Comparison of ENCODE assay signal across 28 mouse cellular contexts in genomic region chr2:27200586-27200985, GRCm38 (mm10). TPM values are rescaled to one million over a fixed set of nuclear protein-coding genes. Genes with fewer than 3 reads are reported as not detected.
DNase-seq lines count a peak whose midpoint lies in the region; ATAC-seq and TF ChIP-seq lines count a peak whose summit lies in the region.
"Had no signal": no experiment of that assay in that cellular context is flagged by ENCODE, and none has a peak within 500 bp of the region (broad histone marks: within the 10 kb centered on the region; RNA-seq: fewer than 3 reads in every experiment).

No protein-coding gene starts in this region.

- H3K27ac ChIP-seq in heart, embryonic 13.5 days (replicated peaks): peak overlapping the region; percentile 96
- 0 out of 2 replicates have a peak overlapping the region, but pooled peaks have one; percentile 18 for H3K27ac ChIP-seq in layer of hippocampus, adult 2 months
- H3K27ac ChIP-seq in lung, embryonic 16.5 days (ENCODE audit: low read length): peak overlapping the region; percentile 80
- H3K27ac ChIP-seq: forebrain, embryonic 10.5 days; hindbrain, embryonic 10.5 days; liver, embryonic 13.5 days; midbrain, embryonic 15.5 days; neural tube, embryonic 13.5 days; stomach, embryonic 15.5 days had no signal

- WGBS in heart, embryonic 13.5 days: 38% methylated on average over 1 of the region's 1 CpGs
- 55% methylated on average over 1 of the region's 1 CpGs for WGBS in lung, embryonic 16.5 days

- peaks cover 1% of the 10 kb centered on the region for H3K36me3 ChIP-seq in heart, embryonic 13.5 days
- H3K36me3 ChIP-seq in lung, embryonic 16.5 days (ENCODE audit: control insufficient read depth, insufficient read depth, low read length): no peaks in the 10 kb centered on the region
- H3K36me3 ChIP-seq: forebrain, embryonic 10.5 days; hindbrain, embryonic 10.5 days; midbrain, embryonic 15.5 days; neural tube, embryonic 13.5 days; stomach, embryonic 15.5 days had no signal

- H3K4me2 ChIP-seq in heart, embryonic 13.5 days: 0 out of 2 replicates have a peak overlapping the region, but pooled peaks have one; percentile 13
- no peak overlapping the region for H3K4me2 ChIP-seq in lung, embryonic 16.5 days (ENCODE audit: low read depth, low read length)
- H3K4me2 ChIP-seq: liver, embryonic 13.5 days; midbrain, embryonic 15.5 days; neural tube, embryonic 13.5 days; stomach, embryonic 15.5 days had no signal

- H3K4me3 ChIP-seq in heart, embryonic 13.5 days: no peak overlapping the region
- H3K4me3 ChIP-seq in layer of hippocampus, adult 2 months: no peak overlapping the region
- H3K4me3 ChIP-seq in lung, embryonic 16.5 days (ENCODE audit: low read length): no peak overlapping the region
- H3K4me3 ChIP-seq: forebrain, embryonic 10.5 days; hindbrain, embryonic 10.5 days; liver, embryonic 13.5 days; midbrain, embryonic 15.5 days; myocyte; neural tube, embryonic 13.5 days; stomach, embryonic 15.5 days had no signal

- no peaks in the 10 kb centered on the region for H3K9me3 ChIP-seq in heart, embryonic 13.5 days
- H3K9me3 ChIP-seq in lung, embryonic 16.5 days (ENCODE audit: control insufficient read depth, low read length): no peaks in the 10 kb centered on the region
- H3K9me3 ChIP-seq: forebrain, embryonic 10.5 days; hindbrain, embryonic 10.5 days; liver, embryonic 13.5 days; midbrain, embryonic 15.5 days; neural tube, embryonic 13.5 days; stomach, embryonic 15.5 days had no signal

- DNase-seq in heart, adult 9 months (ENCODE audit: low spot score in 2 of 2): no peak
- DNase-seq in layer of hippocampus, adult 2 months (ENCODE audit: low spot score in 2 of 2): no peak
- no peak for DNase-seq in layer of hippocampus, adult 18-20 months (ENCODE audit: low spot score in 2 of 2)
- DNase-seq in lung, postnatal 36 days: peak; percentile 71
- no peak for DNase-seq in spleen, adult 12 weeks (ENCODE audit: low spot score)
- DNase-seq: adrenal gland, adult 2 months; cerebellum, adult 18-20 months; cerebellum, postnatal 14 days; gastrocnemius, postnatal 25 days; kidney, postnatal 25 days; liver, embryonic 13.5 days; retina, postnatal 1 day; thymus, adult 18-20 months; thymus, postnatal 36 days had no signal

- no peak for TF ChIP-seq CTCF in layer of hippocampus, adult 2 months (conservative IDR thresholded peaks at IDR 0.05)

- ATAC-seq in heart, embryonic 13.5 days (ENCODE audit: extremely low read depth, insufficient number of reproducible peaks, low FRiP score, low TSS enrichment): no peak
- ATAC-seq in lung, embryonic 16.5 days (ENCODE audit: low read depth): peak; percentile 86
- ATAC-seq: hindbrain, embryonic 16.5 days; intestine, postnatal 0 days; midbrain, embryonic 15.5 days had no signal

- H3K4me1 ChIP-seq in heart, embryonic 13.5 days: peaks cover 85% of the 10 kb centered on the region
- peaks cover 29% of the 10 kb centered on the region for H3K4me1 ChIP-seq in lung, embryonic 16.5 days (replicated peaks; ENCODE audit: control insufficient read depth, insufficient read depth, low read length)
- H3K4me1 ChIP-seq: midbrain, embryonic 15.5 days; neural tube, embryonic 13.5 days; stomach, embryonic 15.5 days had no signal

- H3K27me3 ChIP-seq in heart, embryonic 13.5 days (replicated peaks): no peaks in the 10 kb centered on the region
- no peaks in the 10 kb centered on the region for H3K27me3 ChIP-seq in lung, embryonic 16.5 days (ENCODE audit: control insufficient read depth, insufficient read depth, low read depth, low read length)
- H3K27me3 ChIP-seq: liver, embryonic 13.5 days; midbrain, embryonic 15.5 days; neural tube, embryonic 13.5 days; stomach, embryonic 15.5 days had no signal

- H3K9ac ChIP-seq in heart, embryonic 13.5 days: peak overlapping the region; percentile 61
- no peak overlapping the region for H3K9ac ChIP-seq in lung, embryonic 16.5 days (ENCODE audit: low read length)
- H3K9ac ChIP-seq: liver, embryonic 13.5 days; midbrain, embryonic 15.5 days; neural tube, embryonic 13.5 days; stomach, embryonic 15.5 days had no signal

RNA-seq across cellular contexts. Expression of gene Dbh, which starts 35.6 kb away (rescaled TPM):
- polyA plus RNA-seq in heart, embryonic 13.5 days (2015; fragmentation: Nextera tagmentation; extraction: Ambion mirVana): 0.55 and 0.88 TPM in 2 replicates
- 1 to 10 TPM in 1 of 2 experiments, under 1 TPM in 1; 0.46 to 1.4 TPM for total RNA-seq in layer of hippocampus, adult 2 months (2021)
- under 1 TPM; 0.25 to 0.27 TPM for total RNA-seq in layer of hippocampus, adult 18-20 months (2021)
- polyA plus RNA-seq in lung, embryonic 16.5 days (2015; fragmentation: Nextera tagmentation; extraction: Ambion mirVana): 0.54 and 0.84 TPM in 2 replicates
- total RNA-seq: gastrocnemius, postnatal 25 days; megakaryocyte-erythroid progenitor cell, adult 5-6 weeks; MEL had no signal
- polyA plus RNA-seq: forebrain, embryonic 10.5 days; kidney, embryonic 14.5 days had no signal

RNA-seq across cellular contexts. Expression of gene Sardh, which starts 47.6 kb away (rescaled TPM):
- 17.3 and 18.2 TPM in 2 replicates for polyA plus RNA-seq in heart, embryonic 13.5 days (2015; fragmentation: Nextera tagmentation; extraction: Ambion mirVana)
- total RNA-seq in layer of hippocampus, adult 2 months (2021): 1 to 10 TPM; 5.3 to 6.3 TPM
- 1 to 10 TPM; 8.4 to 9.9 TPM for total RNA-seq in layer of hippocampus, adult 18-20 months (2021)
- 24.3 and 32.0 TPM in 2 replicates for polyA plus RNA-seq in lung, embryonic 16.5 days (2015; fragmentation: Nextera tagmentation; extraction: Ambion mirVana)
- total RNA-seq: megakaryocyte-erythroid progenitor cell, adult 5-6 weeks had no signal

RNA-seq across cellular contexts. Expression of gene Fam163b, which starts 58.3 kb away (rescaled TPM):
- polyA plus RNA-seq in heart, embryonic 13.5 days (2015; fragmentation: Nextera tagmentation; extraction: Ambion mirVana): 0.24 and 0.53 TPM in 2 replicates
- 100 to 1,000 TPM; 132 to 144 TPM for total RNA-seq in layer of hippocampus, adult 2 months (2021)
- 100 to 1,000 TPM; 118 to 119 TPM for total RNA-seq in layer of hippocampus, adult 18-20 months (2021)
- 0.54 and 0.64 TPM in 2 replicates for polyA plus RNA-seq in lung, embryonic 16.5 days (2015; fragmentation: Nextera tagmentation; extraction: Ambion mirVana)
- total RNA-seq: gastrocnemius, postnatal 25 days; megakaryocyte-erythroid progenitor cell, adult 5-6 weeks; MEL had no signal
- polyA plus RNA-seq: C2C12; kidney, embryonic 14.5 days had no signal

Comparison
In these comparisons a context has a peak if more than half of its experiments do, and no peak if none do; other contexts are left out.
1. H3K27ac ChIP-seq: peak in every context shown above with its lines; median percentile 96 in heart, embryonic 13.5 days; 80 in lung, embryonic 16.5 days; 18 in layer of hippocampus, adult 2 months.